Mouse (Mus musculus) retina, embryonic 14.5 days (tissue): ENCODE measurements around the gene Fezf1.

ENCODE experiments used
- DNase-seq: peaks from one replicate; pipeline ENCODE4 v3.0.0-alpha.2; 2015; ENCODE audit warnings: low spot score

Gene Fezf1

DNA sequence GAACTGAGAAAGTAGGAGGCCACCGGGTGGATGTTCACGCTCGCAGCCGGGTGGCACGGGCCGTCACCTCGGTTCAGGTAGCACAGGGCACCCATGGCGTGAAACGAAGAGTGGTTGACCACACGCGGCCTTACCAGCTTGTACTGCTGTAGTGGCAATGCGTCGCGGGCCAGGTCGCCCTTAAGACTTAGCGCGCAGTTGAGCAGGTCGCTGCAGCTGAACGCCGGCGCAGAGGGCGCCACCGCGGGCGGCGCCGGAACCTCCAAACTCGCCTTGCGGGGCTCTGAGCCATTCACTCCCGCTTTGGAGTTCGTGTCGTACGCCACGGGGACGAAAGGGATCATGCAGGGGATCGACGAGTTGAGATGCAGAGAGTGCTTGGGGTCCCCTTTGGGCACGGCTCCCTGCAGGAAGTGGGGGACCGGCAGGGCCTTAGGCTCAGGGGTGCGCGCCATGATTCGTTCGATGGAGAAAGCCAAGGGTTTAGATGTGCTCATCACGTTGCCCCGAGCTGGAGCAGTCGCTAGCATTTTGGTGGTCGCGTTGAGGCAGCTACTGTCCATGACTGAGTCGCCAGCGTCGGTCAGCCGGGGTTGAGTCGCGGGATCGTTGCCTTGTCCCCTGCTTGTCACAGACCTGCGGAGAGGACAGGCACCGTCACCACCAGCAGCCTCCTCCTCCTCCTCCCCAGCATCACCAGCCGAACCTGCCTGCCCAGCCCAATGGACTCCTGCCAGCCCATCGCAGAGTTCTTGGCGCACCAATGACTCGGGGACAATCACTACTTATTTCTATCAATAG is 450 bp downstream of the Fezf1 start:
- peak; percentile 49 for DNase-seq

DNA sequence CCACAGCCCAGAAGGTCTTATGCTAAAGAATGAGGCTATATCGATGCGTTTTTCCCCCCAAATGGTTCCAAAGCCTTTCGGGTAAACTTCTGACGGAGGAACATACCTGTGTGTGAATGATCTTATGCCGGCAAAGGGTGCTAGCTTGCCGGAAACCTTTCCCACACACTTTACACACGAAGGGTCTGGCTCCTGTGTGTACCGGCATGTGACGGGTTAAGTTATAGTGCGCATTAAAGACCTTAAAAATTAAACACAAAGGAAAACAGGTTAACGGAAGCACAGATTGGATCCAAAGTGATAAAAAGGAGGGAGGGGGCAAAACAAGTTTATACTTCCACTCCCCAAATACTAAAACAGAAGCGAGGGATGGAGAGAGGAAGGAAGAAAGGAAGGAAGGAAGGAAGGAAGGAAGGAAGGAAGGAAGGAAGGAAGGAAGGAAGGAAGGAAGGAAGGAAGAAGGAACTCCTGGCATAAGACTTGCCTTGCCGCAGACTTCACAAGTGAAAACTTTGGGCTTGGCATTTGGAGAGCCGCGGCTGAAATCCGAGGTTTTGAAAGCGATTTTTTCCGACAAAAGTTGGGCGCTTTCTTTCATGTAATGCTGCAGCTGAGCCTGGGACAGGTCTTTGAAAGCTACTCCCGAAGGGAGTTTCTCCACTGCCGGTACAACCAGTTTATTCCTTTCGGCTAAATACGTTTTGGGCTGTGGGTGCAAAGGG is 1.2 kb downstream of the Fezf1 start:
- peak; percentile 37 for DNase-seq

DNA sequence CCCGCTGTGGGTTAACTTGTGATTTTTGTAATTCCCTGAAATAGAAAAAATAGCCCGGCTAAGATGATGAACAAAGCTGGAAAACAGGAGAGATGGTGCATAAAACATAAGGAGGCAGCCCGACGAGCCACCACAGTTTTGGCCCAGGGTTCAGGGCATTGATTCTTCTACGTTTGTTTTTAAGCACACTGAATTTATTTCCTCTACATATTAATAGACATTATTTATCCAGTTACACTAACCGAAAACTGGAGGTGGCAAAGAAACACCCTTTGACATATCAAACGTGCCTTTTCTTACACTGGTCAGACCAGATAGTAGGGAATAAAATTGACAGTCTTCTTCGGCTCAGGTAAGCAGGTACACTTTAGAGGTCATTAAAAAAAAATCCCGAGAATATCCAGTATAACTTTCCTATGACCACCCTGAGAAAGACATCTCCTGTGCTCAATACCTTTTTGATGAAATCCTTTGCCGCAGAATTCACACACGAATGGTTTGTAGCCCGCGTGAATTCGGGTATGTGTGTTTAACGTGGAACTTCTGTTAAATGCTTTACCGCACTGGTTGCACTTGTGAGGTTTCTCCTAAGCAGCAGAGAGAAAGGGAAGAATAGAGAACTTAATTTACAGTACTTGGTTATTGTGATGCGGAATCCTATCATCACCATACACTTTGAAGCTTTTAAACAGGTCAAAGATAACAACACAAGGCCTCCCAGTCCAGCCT is 1.9 kb downstream of the Fezf1 start:
- DNase-seq: peak; percentile 36

DNA sequence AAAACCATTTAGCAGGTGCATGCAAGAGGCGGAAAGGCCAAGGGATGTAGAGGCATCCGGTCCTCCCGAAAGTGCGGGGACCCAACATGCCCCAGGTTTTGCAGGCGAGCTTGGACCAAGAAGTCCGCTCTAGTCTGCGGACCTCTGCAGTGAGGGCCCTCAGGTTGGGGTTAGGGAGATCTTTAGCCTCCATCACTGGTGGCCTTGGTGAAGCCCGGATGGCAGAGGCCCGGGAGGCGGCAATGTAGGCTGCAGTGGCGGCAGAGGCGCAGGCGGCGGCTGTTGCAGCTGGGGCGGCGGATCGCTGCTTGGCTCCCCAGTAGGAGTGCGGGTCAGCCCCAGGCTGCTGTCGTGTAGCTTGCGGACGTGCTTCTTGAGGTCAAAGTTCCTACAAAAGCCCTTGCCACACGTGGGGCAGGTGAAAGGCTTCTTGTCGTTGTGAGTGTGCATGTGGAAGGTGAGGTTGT is 2.6 kb downstream of the Fezf1 start:
- peak; percentile 54 for DNase-seq

DNA sequence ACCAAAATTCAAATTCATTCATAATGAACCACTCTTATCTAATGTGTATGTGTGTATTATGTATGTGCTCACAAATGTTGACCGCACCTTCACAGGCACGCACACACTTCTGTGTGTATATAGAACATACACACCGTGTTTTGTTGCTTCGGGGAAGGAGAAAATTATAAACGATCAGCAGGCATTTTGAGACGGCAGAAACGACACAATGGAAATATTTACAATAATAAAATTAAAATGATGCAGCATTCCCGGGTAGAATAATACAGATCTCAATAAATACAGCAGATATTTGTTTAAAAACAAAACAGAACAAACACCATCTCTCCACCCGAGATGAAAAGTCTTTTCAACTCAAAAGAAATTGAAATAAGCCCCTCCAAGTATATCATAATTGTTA is 3.0 kb downstream of the Fezf1 start:
- no peak for DNase-seq

DNA sequence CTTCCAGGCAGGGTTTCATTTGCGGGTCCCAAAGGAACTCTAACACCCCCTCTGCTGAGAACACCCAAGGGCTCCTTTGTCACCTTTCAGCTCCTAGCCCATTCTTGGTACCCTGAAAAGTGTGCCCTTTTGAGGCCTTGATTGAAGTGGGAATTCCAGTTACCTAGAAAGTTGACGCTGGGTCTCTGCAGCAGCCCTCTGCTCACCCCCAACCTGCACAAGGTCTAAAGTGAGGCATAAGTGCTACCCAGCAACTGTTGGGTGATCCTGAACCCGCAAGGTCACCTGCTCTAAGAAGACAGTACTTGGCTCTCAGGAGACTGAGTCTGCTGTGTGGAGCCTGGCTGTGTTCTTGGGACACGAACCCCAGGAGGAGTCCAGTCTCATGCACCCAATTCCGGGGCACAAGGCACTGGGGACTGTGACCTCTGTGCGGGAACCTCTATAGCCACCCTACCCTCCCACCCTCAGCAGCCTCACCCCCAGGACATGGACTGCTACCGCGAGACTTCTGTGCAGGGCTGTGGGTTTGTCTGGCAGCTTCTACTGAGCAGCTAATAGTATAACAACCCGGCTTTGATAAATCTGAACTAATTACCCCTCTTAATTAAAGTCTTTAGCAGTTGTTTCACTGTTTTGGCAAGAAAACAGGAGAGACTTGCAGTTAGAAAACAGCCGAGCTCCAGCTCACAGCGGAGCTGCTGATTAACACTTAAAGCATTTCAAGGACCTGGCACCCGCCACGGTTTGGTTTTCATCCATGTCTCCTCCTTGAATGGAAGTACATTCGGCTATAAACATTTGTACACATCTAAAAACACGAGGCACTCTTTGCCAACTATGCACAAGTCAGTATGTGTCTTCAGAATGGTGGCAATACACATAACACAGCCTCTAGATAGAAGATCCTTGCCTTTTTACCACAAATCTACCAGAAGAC is 4.1 kb downstream of the Fezf1 start:
- DNase-seq: peak; percentile 34

DNA sequence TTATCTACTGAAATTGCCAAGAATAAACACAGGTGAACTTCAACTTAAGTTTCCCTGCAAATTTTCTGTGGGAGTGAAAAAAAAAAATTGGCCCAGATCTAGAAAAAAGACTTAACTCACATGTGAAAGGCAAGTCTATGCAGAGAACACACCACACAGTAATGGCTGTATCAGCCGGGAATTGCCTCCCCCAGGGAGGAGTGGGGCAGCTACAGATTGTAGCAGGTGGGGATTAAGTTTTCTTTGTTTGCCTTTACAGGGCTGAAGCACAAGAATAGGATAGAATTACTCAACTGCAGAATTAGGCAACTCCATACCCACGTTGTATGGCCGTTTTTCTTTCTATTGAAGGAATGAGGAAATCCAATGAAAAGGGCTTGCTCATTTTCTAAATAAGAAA is 36.7 kb downstream of the Fezf1 start:
- DNase-seq: no peak

DNA sequence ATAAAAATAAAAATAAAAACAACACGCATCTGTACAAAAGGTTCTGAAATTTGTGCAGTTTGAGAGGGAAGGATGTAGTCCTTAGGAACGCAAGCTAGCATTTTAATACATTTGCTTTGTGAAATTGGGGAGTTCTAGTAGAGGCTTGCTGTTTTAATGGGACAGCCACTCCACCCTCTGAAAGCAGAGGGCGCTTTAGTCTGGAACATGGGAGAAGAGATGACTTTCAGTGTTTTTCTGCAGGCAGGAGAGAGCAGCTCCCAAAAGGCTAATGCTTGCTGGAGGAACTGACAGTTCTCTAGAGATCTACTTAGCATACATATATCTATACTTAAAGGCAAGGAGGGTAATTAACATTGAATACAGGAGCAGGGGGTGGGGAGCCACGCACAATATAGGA is 40.4 kb downstream of the Fezf1 start:
- peak; percentile 14 for DNase-seq

DNA sequence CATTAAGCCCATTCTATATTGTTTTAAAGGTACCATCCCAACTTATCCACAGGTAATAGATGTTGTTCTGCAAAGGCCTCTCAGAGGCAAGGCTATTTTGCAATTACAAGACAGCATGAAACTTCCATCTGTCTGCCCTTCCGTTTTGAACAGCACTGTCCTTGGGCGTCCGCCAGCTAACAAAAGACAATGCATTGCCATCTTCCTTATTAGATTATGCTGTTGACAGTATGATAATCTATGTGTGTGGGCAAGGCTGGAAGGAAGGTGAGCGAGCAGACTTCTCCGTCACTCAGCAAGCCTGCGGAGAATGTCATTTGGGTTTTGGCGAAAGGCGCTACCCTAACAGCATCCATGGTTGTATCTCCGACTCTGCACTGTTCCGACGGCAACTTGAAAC is 45.5 kb downstream of the Fezf1 start:
- DNase-seq: no peak
